Mouse (Mus musculus): ENCODE results near the gene Six2.

Six2 gene

GRCm38 (mm10) chr17:85645718-85646665, 42.1 kb downstream of the Six2 start:
- no peak for DNase-seq

- DNase-seq: no peak
Observed at GRCm38 (mm10) chr17:85645312-85645711, 42.8 kb downstream of the Six2 start.

GRCm38 (mm10) chr17:85637876-85638275, 50.2 kb downstream of the Six2 start:
- no peak for DNase-seq
